Mouse (Mus musculus): ENCODE data around the gene Cox14. TPM values are rescaled to one million over a fixed set of nuclear protein-coding genes. Genes with fewer than 3 reads are reported as not detected.
"Not testable (repeated sequence)": the region's sequence is repeated elsewhere in the genome, so short reads cannot be mapped to it uniquely, and the experiment has no call there.

Gene Cox14
- total RNA-seq (2021) = 100 to 1,000 TPM; 227 to 257 TPM
- long read RNA-seq, experiment 1, transcript Cox14-201 (2 exons, 723 nt) = major isoform, 528 of 564 reads
- long read RNA-seq, experiment 1, partial matches to known transcripts = 32 of 564 reads
- long read RNA-seq, experiment 1, other reads (novel, unspliced or antisense) = 4 of 564 reads
- long read RNA-seq, experiment 2, transcript Cox14-201 (2 exons, 723 nt) = major isoform, 228 of 239 reads
- long read RNA-seq, experiment 2, partial matches to known transcripts = 10 of 239 reads
- long read RNA-seq, experiment 2, other reads (novel, unspliced or antisense) = 1 of 239 reads

DNA sequence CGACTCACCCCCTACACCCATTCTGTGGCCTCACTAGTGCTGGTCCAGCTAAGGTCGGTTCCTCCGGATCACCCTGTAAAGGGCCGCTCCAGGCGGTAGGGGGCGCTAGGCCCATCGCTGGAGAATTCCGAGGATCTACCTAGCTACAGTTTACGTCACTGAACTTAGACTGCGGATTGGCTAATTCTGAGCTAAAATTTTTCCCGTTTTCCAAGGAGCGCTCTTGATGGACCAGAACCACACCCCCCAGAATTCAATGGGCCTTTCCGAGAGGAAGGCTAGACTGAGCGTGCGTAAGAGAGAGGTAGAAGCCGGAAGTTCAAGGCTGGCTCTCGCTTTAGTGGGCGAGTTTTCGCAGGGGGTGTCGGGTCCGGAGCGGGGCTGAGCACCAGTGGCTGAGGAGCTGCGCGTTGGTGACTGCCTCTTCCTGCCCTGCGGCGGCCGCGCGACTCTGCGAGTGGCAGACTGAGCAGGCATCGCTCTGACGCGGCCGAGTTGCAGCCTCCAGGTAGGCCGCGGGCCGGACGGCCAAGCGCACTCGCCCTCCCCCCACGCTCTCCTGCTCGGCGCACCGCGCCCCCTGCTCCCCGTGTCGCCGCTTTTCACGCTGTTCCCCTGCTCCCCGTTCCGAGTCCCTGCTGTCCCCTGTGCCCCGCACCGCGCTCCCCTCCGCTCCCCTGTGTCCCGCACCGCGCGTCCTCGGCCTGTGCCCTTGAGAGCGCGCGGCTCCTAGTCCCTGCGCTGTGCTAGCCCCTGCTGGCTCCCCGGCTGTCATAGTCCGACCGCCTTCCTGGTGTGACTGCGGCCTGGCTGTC, at the start of gene Cox14:
Gene Cox14 (plus strand): TSS at position 278 of the 815 bp plus-strand sequence.
- DNase-seq = peak; percentile 91 to 94

DNA sequence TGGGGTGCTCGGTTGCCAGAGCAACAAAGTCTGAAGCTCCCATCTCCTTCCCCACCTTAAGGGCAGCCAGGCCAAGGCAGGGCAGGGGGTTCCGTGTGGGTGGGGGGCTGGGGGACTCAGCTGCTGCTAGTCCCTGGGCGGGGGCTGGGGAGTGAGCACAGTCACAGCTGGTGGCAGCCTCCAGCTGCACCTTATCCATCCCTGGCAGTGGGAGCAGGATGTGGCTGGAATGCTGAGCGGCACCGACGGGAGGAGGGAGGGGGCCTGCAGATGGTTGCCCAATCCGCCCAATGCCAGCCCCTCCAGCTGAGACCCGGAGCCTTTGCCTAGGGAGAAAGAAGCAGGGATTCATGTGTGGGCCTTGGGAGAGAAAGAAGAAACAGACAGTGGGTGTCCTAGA, 48.3 kb upstream of the Cox14 start:
- no peak for DNase-seq

GRCm38 (mm10) chr15:99678063-99678800, 47.2 kb upstream of the Cox14 start:
- peak; percentile 63 to 67 for DNase-seq

- DNase-seq = no peak
Measured at GRCm38 (mm10) chr15:99679008-99679407, 46.4 kb upstream of the Cox14 start.

- no peak for DNase-seq
Measured at GRCm38 (mm10) chr15:99682880-99683279, 42.5 kb upstream of the Cox14 start.

DNA sequence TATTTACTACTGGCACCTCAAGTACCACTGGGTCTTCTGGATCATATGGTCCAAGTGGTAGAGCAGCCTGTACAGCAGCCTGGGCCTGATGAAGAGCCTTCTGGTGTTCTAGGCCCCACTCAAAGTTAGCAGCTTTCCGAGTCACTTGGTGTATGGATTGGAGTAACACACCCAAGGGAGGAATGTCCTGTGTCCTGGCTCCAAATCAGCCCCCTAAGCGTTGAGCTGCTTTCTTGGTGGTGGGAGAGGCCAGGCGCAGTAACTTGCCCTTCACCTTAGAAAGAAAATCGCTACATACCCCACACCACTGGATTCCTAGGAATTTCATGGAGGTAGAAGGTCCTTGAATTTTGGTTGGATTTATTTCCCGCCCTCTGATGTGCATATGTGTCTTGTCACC, 41.3 kb upstream of the Cox14 start:
- no peak for DNase-seq

DNA sequence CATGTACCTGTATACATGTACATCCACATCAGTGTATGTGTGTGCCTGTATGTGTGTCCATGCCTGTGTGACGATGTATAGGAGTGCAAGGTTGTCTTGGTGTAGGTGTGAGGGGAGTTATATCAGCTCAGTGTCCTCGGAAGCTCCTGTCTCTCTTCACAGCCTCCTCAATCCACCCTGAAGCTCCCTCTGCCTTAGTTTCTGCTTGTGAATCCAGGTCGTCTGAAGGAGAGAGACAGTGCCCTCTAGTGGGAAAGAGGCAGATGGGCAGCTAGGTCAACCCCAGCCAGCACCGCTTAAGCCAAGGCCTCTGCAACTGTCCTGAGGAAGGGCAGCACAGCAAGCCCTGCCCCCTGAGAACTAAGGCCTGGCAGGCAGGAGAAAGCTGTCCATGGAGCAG, 36.7 kb upstream of the Cox14 start:
- peak; percentile 69 to 73 for DNase-seq

GRCm38 (mm10) chr15:99690924-99691323, 34.5 kb upstream of the Cox14 start:
- no peak for DNase-seq

DNA sequence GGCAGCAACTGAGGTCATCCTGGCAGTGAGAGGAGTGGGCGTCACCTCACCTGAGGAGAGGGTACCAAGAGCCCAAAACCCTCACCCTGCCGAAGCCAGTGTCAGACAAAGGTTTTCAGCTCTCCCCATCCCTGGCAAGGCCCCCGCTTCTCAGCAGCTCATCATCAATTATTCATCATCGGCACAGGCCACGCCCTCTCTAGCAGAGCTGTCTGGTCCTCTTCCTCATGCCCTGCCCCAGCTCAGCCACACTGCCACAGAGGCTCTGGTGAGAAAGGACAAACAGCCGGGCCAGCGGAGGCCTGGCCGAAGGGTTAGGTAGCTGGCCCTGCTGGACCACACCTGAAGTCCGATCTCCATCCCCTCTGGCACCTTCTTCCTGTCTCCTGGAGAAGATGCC, 33.4 kb upstream of the Cox14 start:
- no peak for DNase-seq

DNA sequence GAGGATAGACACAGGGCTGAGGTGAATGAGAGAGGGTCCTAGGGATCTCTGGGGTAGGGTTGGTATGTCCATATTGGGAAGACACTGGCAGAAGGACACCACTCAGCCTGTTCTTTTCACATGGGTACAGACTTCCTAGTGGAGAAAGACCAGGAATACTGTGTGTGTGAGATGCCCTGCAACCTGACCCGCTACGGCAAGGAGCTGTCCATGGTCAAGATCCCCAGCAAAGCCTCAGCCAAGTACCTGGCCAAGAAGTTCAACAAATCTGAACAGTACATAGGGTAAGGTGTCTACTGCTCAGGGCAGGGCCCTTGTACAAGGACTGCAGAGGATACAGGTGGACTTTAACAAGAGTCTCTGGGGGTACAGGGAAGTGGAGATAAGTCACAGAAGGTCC, 28.1 kb upstream of the Cox14 start:
- DNase-seq = no peak

DNA sequence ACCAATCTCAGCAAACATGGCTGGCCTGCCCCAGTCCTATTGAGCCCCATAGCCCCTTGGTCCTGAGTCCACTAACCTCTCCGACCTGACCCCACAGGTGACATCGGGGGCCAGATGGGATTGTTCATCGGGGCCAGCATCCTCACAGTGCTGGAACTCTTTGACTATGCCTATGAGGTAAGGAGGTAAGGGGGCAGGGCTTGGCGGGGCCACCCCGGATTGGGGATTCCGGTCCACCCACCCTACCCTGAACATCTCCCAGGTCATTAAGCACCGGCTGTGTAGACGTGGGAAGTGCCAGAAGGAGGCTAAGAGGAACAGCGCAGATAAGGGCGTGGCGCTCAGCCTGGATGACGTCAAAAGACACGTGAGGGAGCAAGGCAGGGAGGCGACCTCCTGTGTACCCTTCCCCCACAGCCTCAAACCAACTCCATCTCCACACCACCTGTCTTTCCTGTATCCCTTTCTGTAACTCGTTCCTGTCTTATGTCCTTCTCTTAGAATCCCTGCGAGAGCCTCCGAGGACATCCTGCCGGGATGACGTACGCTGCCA, 26.8 kb upstream of the Cox14 start:
- DNase-seq = peak in 1 of 2 experiments; percentile 23

DNA sequence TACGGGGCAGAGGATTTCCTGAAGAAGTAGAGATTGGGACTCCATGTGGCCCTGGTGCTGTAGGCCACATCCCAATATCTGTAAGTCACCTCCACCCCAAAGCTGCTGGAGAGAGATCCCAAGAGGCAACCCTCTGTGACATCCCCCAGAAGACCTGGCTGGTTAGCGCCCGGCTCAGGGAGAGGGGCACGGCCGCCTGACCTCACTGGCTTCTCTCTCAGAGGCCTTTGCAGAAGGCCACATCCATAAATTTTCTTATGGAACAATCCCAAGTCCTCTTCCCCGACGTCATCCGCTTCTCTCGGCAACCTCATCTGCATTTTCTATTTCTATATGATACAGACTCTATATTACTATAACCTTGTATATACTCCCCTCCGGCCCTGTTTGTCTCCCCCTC, 25.7 kb upstream of the Cox14 start:
- DNase-seq = peak; percentile 67 to 69

DNA sequence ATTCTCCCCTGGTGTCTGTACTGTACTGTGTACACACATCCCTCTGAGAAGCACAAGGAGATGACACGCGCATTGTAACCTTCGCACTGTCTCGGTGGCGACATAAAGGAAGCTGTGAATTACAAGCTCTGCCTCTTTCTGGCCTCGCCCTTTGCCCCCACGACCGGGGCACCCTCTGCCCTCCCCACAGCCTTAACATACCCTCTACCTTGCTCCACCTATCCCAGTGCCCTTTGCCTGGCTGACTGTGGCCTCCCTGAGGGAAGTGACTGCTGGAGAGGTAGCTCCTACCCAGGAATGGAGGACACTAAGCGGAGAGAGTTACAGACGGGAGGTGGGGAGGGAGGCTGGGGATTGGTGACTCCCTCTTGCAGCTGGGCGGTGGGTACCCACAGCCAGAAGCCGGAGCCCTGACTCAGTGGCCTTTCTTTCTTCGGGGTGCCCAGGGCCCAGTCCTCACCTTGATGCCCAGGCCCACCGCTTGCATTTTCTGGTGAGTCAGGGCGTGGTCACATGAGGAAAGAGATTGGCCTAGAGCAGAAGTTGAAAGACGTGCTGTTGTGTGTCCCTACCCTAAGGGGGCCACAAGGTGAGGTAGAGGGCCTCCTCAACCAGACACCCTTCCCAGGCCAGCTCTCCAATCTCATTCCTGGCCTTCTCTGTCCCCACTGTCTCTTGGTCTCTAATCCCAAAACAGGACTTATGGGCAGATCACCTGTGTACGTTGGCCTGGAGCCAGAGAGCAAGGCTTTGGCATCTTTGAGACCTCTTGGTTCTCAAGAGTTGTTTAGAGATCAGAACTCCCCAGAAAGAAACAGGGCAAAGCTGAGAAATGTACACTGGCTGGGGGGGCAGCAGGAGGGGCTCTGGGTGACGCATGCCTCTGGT, 25.0 kb upstream of the Cox14 start:
- DNase-seq = peak in 1 of 2 experiments; percentile 21

DNA sequence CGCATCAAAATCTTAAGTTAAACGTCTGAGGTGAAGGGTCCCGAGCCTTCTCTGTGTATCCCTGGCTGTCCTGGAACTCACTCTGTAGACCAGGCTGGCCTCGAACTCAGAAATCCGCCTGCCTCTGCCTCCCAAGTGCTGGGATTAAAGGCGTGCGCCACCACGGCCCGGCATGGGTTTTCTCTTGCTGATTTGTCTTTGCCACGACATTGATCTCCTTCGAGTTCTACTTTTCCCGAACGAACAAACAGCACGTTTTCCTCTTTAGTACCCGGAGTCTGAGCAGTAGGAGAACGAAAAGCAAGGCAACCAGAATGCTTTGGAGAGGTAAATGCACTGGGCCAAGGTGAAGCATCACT, 23.8 kb upstream of the Cox14 start:
- not testable (repeated sequence) for DNase-seq

GRCm38 (mm10) chr15:99701999-99702900, 23.2 kb upstream of the Cox14 start, which contains the start of gene Smarcd1:
Smarcd1 (plus strand) TSS chr15:99702129.
- DNase-seq = peak; percentile 96

DNA sequence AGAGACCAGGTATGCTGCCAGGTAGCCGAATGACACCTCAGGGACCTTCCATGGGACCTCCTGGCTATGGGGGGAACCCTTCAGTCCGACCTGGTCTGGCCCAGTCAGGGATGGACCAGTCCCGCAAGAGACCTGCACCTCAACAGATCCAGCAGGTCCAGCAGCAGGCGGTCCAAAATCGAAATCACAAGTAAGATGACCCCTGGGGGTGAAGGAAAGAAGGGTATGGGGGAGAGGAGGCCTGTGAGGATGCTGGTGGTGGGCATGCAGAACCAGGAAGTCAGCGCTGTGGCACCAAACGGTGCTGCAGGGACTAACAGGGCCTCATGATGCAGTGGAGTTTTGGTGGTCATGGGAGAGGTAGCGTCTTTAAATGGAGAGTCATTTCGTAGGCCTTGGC, 22.3 kb upstream of the Cox14 start:
- no peak for DNase-seq

DNA sequence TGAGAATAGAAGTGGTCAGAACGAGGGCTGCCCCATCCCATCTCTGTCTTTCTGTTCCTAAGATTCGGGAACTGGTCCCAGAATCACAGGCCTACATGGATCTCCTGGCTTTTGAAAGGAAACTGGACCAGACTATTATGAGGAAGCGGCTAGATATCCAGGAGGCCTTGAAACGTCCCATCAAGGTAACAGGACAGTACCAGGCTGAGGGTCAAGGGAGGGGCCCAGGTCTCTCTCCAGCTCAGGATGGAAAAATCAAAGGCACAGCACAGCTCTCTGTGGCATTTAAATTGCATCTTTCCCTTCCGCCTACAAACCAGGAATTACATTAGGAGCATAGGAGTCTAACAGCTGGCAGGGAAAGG, 21.8 kb upstream of the Cox14 start:
- DNase-seq = peak in 1 of 2 experiments; percentile 39

GRCm38 (mm10) chr15:99704041-99704681, 21.3 kb upstream of the Cox14 start:
- DNase-seq = peak; percentile 81 to 83

- DNase-seq = peak; percentile 55 to 65
Measured at GRCm38 (mm10) chr15:99704881-99705280, 20.5 kb upstream of the Cox14 start.

All from adrenal gland, postnatal 36 days (tissue).